Mouse (Mus musculus): ENCODE data around the gene Slc39a9. TPM values are rescaled to one million over a fixed set of nuclear protein-coding genes. Genes with fewer than 3 reads are reported as not detected.

Slc39a9 gene
- polyA plus RNA-seq, 1 experiment from 2014 or later, result 22.3 TPM

GRCm38 (mm10) chr12:80692269-80692972 lies 48.7 kb downstream of the Slc39a9 start, which contains the start of gene Plekhd1:
TSS of gene Plekhd1 (plus strand) at chr12:80692591.
- Histone ChIP-seq H3K9me3 (replicated peaks) (no peaks in the 10 kb centered on the region), H3K4me1 (replicated peaks) (peaks cover 37% of the 10 kb centered on the region), H3K4me3 (peak within 1 kb of the TSS; percentile 43), H3K27ac (ENCODE audit: poor library complexity, severe bottlenecking) (no peak within 1 kb of the TSS), H3K9ac (peak within 1 kb of the TSS; percentile 34; the same call in 1 of the 2 replicates), H3K4me2 (peak within 1 kb of the TSS; percentile 71), H3K36me3 (no peaks in the 10 kb centered on the region), H3K27me3 (replicated peaks) (peaks cover 51% of the 10 kb centered on the region)
- 0 out of 2 replicates have a peak, but pooled peaks have one; percentile 26 for ATAC-seq (ENCODE audit: insufficient number of reproducible peaks, low FRiP score)
- WGBS, result 2% methylated on average over 52 of the region's 52 CpGs

GRCm38 (mm10) chr12:80693700-80694099 lies 50.0 kb downstream of the Slc39a9 start:
- H3K27ac ChIP-seq (ENCODE audit: poor library complexity, severe bottlenecking), result no peak overlapping the region
- H3K9ac ChIP-seq, result no peak overlapping the region
- H3K4me1 ChIP-seq (replicated peaks), result peaks cover 38% of the 10 kb centered on the region
- H3K9me3 ChIP-seq (replicated peaks), result no peaks in the 10 kb centered on the region
- ATAC-seq (ENCODE audit: insufficient number of reproducible peaks, low FRiP score), result no peak; the same call in 1 of the 2 replicates
- no peak overlapping the region for H3K4me3 ChIP-seq
- H3K4me2 ChIP-seq, result peak overlapping the region; percentile 71; the same call in 1 of the 2 replicates
- WGBS, result 29% methylated on average over 2 of the region's 2 CpGs
- no peaks in the 10 kb centered on the region for H3K36me3 ChIP-seq
- peaks cover 51% of the 10 kb centered on the region for H3K27me3 ChIP-seq (replicated peaks)

GRCm38 (mm10) chr12:80695004-80695403 lies 51.3 kb downstream of the Slc39a9 start:
- Histone ChIP-seq H3K9ac (no peak overlapping the region), H3K27me3 (replicated peaks) (peaks cover 50% of the 10 kb centered on the region), H3K27ac (ENCODE audit: poor library complexity, severe bottlenecking) (no peak overlapping the region), H3K36me3 (no peaks in the 10 kb centered on the region), H3K4me1 (replicated peaks) (peaks cover 40% of the 10 kb centered on the region), H3K4me3 (no peak overlapping the region), H3K9me3 (replicated peaks) (no peaks in the 10 kb centered on the region), H3K4me2 (no peak overlapping the region)
- no peak for ATAC-seq (ENCODE audit: insufficient number of reproducible peaks, low FRiP score)
- 70% methylated on average over 3 of the region's 3 CpGs for WGBS

GRCm38 (mm10) chr12:80698526-80699143 lies 55.0 kb downstream of the Slc39a9 start:
- peaks cover 17% of the 10 kb centered on the region for H3K4me1 ChIP-seq (replicated peaks)
- no peak overlapping the region for H3K4me2 ChIP-seq
- no peak overlapping the region for H3K9ac ChIP-seq
- H3K36me3 ChIP-seq, result no peaks in the 10 kb centered on the region
- H3K27me3 ChIP-seq (replicated peaks), result peaks cover 14% of the 10 kb centered on the region
- no peaks in the 10 kb centered on the region for H3K9me3 ChIP-seq (replicated peaks)
- ATAC-seq (ENCODE audit: insufficient number of reproducible peaks, low FRiP score), result peak; percentile 51; the same call in 1 of the 2 replicates
- 64% methylated on average over 5 of the region's 5 CpGs for WGBS
- no peak overlapping the region for H3K27ac ChIP-seq (ENCODE audit: poor library complexity, severe bottlenecking)
- H3K4me3 ChIP-seq, result no peak overlapping the region

- H3K4me2 ChIP-seq, result no peak overlapping the region
- no peak overlapping the region for H3K27ac ChIP-seq (ENCODE audit: poor library complexity, severe bottlenecking)
- H3K9ac ChIP-seq, result no peak overlapping the region
- 58% methylated on average over 2 of the region's 2 CpGs for WGBS
- no peaks in the 10 kb centered on the region for H3K36me3 ChIP-seq
- peaks cover 11% of the 10 kb centered on the region for H3K27me3 ChIP-seq (replicated peaks)
- H3K4me1 ChIP-seq (replicated peaks), result peaks cover 13% of the 10 kb centered on the region
- no peaks in the 10 kb centered on the region for H3K9me3 ChIP-seq (replicated peaks)
- H3K4me3 ChIP-seq, result no peak overlapping the region
- ATAC-seq (ENCODE audit: insufficient number of reproducible peaks, low FRiP score), result 0 out of 2 replicates have a peak, but pooled peaks have one; percentile 18
Observed at GRCm38 (mm10) chr12:80699144-80699531, 55.5 kb downstream of the Slc39a9 start.

GRCm38 (mm10) chr12:80701332-80701731 lies 57.6 kb downstream of the Slc39a9 start:
- no peak overlapping the region for H3K27ac ChIP-seq (ENCODE audit: poor library complexity, severe bottlenecking)
- H3K4me1 ChIP-seq (replicated peaks), result peaks cover 14% of the 10 kb centered on the region
- no peaks in the 10 kb centered on the region for H3K9me3 ChIP-seq (replicated peaks)
- H3K4me2 ChIP-seq, result no peak overlapping the region
- H3K4me3 ChIP-seq, result no peak overlapping the region
- H3K36me3 ChIP-seq, result no peaks in the 10 kb centered on the region
- peaks cover 10% of the 10 kb centered on the region; the same call in 1 of the 2 replicates for H3K27me3 ChIP-seq (replicated peaks)
- 70% methylated on average over 7 of the region's 7 CpGs for WGBS
- no peak for ATAC-seq (ENCODE audit: insufficient number of reproducible peaks, low FRiP score)
- H3K9ac ChIP-seq, result no peak overlapping the region

GRCm38 (mm10) chr12:80706208-80706914 lies 62.7 kb downstream of the Slc39a9 start:
- Histone ChIP-seq H3K4me1 (replicated peaks) (peaks cover 19% of the 10 kb centered on the region; the same call in 1 of the 2 replicates), H3K27ac (ENCODE audit: poor library complexity, severe bottlenecking) (no peak overlapping the region), H3K4me3 (no peak overlapping the region), H3K27me3 (replicated peaks) (peaks cover 21% of the 10 kb centered on the region; the same call in 1 of the 2 replicates), H3K4me2 (no peak overlapping the region), H3K9ac (no peak overlapping the region), H3K9me3 (replicated peaks) (no peaks in the 10 kb centered on the region), H3K36me3 (no peaks in the 10 kb centered on the region)
- 46% methylated on average over 11 of the region's 11 CpGs for WGBS
- no peak for ATAC-seq (ENCODE audit: insufficient number of reproducible peaks, low FRiP score)

GRCm38 (mm10) chr12:80706915-80707604 lies 63.4 kb downstream of the Slc39a9 start:
- Histone ChIP-seq H3K9ac (no peak overlapping the region), H3K4me2 (no peak overlapping the region), H3K4me1 (replicated peaks) (peaks cover 19% of the 10 kb centered on the region; the same call in 1 of the 2 replicates), H3K4me3 (no peak overlapping the region), H3K36me3 (no peaks in the 10 kb centered on the region), H3K27ac (ENCODE audit: poor library complexity, severe bottlenecking) (no peak overlapping the region), H3K27me3 (replicated peaks) (peaks cover 21% of the 10 kb centered on the region; the same call in 1 of the 2 replicates), H3K9me3 (replicated peaks) (no peaks in the 10 kb centered on the region)
- WGBS, result 46% methylated on average over 6 of the region's 6 CpGs
- no peak for ATAC-seq (ENCODE audit: insufficient number of reproducible peaks, low FRiP score)

GRCm38 (mm10) chr12:80715915-80716314 lies 72.2 kb downstream of the Slc39a9 start:
- Histone ChIP-seq H3K4me3 (no peak overlapping the region), H3K27me3 (replicated peaks) (peaks cover 10% of the 10 kb centered on the region), H3K27ac (ENCODE audit: poor library complexity, severe bottlenecking) (peak overlapping the region; percentile 55), H3K4me2 (peak overlapping the region; percentile 4; the same call in 1 of the 2 replicates), H3K9ac (no peak overlapping the region), H3K4me1 (replicated peaks) (peaks cover 19% of the 10 kb centered on the region; the same call in 1 of the 2 replicates), H3K9me3 (replicated peaks) (no peaks in the 10 kb centered on the region), H3K36me3 (no peaks in the 10 kb centered on the region)
- 0 out of 2 replicates have a peak, but pooled peaks have one; percentile 39 for ATAC-seq (ENCODE audit: insufficient number of reproducible peaks, low FRiP score)
- WGBS, result 23% methylated on average over 6 of the region's 6 CpGs

- no peak for ATAC-seq (ENCODE audit: insufficient number of reproducible peaks, low FRiP score)
- peaks cover 19% of the 10 kb centered on the region; the same call in 1 of the 2 replicates for H3K4me1 ChIP-seq (replicated peaks)
- H3K27me3 ChIP-seq (replicated peaks), result peaks cover 30% of the 10 kb centered on the region
- no peaks in the 10 kb centered on the region for H3K36me3 ChIP-seq
- H3K4me3 ChIP-seq, result no peak overlapping the region
- no peaks in the 10 kb centered on the region for H3K9me3 ChIP-seq (replicated peaks)
- no peak overlapping the region for H3K4me2 ChIP-seq
- no peak overlapping the region for H3K9ac ChIP-seq
- no peak overlapping the region for H3K27ac ChIP-seq (ENCODE audit: poor library complexity, severe bottlenecking)
- WGBS, result 69% methylated on average over 2 of the region's 2 CpGs
Observed at GRCm38 (mm10) chr12:80719141-80719540, 75.5 kb downstream of the Slc39a9 start.
